Mouse (Mus musculus): Measurements from ENCODE around the gene Flrt1.
A peak's percentile ranks its signal among the peaks of the same experiment; 100 is the strongest.
"Not testable (repeated sequence)": the region's sequence is repeated elsewhere in the genome, so short reads cannot be mapped to it uniquely, and the experiment has no call there.

Gene Flrt1

DNA sequence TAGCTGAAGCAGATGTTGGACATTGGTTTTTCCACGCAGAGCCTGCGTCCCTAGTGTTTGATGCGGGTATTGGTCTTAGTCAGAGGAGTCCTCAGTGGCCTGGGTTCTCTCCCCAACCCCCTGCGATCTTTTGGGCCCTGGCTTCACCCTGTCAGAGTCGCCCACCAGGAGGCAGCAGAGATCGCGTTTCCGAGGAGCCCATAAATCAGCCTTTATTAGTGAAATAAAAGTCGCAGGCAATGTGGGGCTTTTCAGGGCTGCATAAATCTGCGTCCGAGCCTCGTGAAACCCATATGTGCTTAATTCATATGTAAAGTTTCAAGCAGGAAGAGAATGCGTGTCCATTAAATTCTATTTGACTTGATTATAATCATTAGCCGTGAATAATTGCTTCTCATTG lies 37.4 kb downstream of the Flrt1 start:
- peak; percentile 94 for DNase-seq (ENCODE audit: low spot score)

DNA sequence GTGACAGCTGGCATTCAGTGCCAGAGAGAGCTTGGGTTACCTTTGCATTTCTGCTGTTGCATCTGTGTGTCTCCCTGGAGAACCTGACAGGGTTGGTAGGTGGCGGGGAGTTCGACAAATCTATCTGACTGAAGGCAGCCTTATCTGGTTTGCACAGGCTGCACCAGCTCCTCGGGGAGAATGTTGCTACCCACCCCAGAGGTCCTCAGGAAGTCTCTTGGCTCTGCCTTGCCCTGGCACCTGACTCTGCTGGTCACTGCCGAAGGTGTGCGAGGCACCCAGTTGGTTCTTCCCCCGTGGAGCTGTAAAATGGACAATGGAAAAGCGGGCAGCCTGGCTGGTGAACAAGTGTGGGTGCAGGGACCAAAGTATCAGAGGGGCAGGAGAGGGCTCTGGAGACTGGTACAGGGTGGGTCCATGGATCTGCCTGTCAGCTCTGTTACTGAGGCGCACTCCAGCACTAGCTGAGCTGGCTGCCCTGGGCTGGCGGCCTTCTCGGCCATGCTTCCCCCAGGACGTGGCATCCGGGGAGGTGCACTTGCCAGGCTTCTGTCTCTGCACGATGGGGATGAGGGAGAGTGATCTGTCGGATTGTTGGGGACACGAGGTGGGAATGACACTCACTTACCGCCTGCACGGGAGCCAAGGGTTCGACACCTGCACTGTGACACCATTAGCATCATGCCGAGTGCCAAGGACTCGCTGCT lies 38.0 kb downstream of the Flrt1 start:
- no peak for DNase-seq (ENCODE audit: low spot score)

DNA sequence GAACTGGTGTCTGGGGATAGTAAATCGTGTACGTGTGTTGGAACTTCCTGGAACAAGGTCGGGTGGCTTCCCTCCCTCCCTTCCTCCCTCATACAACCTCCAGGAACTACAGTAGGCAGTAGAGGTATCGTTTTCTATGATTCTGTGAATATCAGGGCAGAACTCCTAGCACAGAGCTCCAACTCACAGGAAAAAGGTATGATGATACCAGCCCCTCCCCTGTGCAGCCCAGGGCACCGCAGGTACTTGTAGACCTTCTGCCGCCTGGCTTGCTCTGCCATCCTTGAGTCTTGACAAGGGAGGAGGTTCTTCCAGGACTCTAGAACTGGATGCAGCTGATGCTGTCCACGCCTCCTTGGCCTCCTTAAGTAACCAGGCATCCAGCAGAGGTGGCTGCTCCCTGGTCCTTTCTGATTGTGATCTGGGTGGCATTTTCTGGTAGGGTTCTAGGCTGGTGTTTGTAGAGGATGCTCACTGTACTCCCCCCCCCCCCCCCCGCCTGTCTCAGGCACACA lies 38.6 kb downstream of the Flrt1 start:
- DNase-seq (ENCODE audit: low spot score): no peak

DNA sequence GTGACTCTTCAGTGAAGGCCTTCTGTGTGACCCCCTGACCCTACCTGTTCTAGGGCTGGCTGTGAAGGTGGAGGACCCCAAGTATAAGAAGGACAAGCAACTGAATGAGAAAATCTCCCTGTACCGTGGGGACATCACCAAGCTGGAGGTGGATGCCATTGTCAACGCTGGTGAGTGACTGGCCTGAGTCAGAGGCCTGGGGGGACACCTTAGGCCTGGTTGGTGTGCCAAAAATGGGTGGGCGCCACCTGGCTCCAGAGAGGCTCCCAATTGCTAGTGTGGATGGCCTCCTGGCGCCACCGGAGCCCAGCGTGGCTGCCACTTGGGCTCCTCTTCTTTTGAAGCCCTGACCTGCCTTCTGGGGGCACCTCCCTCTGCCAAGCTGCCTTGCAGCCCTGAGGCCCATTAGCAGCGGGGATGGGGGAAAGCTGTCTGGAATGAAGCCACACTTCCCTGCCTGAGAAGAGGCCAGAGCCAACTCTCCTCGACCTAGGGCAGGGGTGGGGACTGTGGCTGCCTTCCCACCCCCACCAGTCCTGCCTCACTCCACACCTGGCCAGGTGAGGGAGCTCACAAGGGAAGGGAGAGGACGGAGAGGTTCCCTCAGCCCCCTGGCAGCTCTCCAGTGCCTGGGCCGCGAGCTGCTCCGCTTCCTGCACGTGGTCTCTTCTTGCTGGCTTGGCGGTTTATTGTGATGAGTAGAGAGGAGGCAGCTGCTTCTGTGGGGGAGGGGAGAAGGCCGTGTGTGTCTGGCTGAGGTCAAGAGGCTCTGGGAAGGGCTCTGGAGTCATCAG lies 39.3 kb downstream of the Flrt1 start:
- DNase-seq (ENCODE audit: low spot score): peak; percentile 71

DNA sequence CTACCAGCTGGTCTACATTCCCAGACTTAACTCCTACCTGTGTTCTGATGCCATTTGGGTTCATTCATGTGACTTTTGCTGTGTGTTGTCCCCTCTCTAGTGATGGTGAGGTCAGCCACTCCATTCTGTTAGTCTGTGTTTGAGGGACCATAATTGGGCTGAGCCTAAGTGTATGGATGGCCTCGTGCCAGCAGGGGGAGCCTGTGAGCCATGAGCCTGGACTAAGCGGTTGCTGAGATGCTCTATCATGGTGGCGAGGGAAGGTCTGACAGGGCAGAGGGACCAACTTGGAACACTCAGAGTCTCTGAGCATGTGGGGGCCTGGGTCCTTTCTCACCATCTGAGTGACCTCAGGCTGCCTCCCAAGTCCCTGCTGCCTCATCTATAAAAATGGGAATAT lies 41.0 kb downstream of the Flrt1 start:
- peak; percentile 93 for DNase-seq (ENCODE audit: low spot score)

DNA sequence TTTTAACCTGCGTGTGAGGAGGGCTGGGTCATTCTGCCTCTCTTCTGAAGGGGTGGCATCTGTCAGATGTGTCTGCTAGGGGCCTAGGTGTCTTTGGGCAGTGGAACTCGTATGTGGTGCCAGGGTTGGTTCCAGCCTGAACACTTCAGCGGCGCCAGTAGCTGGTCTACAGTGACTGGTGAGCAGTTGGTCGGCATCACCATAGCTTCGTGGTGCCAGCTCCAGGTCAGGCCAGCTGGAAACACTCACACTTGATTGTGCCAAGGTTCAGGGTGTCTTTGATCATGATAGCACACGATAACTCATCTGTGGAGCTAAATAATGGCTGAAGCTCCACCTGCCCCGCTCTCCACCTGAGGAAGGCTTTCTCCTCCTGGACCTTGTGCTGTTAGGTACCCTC lies 42.6 kb downstream of the Flrt1 start:
- no peak for DNase-seq (ENCODE audit: low spot score)

DNA sequence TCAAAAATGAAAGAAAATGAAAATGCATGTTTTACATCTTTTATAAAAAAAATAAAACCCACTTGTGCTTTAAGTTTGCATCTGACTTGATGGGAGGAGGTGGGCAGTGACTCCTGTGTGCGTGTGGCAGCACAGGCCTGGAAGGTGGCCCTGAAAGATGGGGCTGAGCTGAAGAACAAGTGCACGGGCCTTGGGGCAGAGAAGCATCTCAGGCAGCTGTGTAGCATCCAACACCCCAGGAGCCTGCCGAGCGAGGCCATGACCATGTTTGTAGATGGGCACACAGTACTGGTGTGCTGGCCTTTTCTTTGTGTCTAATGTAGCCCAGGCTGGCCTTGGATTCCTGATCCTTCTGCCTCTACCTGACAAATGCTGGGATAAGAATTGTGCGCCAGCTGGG lies 43.4 kb downstream of the Flrt1 start:
- DNase-seq (ENCODE audit: low spot score): no peak

DNA sequence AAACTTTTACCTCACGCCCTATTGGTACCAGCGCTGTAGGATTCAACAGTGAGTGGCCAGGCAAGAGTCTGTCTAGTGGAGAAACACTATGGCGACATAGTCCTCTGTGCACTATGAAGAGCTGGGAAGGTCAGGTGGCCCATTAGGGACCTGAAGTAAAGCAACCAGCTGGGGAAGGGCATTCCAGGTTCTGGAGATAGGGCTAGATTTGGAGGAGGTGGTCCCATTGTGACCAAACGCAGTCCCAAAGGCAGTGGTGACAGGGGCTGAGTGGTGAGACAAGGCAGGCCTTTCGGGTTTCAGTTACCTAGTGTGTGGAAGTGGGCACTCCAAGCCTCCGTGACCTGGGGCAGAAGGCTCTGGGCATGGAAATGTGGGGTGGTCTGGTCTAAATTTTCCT lies 47.0 kb downstream of the Flrt1 start:
- no peak for DNase-seq (ENCODE audit: low spot score)

DNA sequence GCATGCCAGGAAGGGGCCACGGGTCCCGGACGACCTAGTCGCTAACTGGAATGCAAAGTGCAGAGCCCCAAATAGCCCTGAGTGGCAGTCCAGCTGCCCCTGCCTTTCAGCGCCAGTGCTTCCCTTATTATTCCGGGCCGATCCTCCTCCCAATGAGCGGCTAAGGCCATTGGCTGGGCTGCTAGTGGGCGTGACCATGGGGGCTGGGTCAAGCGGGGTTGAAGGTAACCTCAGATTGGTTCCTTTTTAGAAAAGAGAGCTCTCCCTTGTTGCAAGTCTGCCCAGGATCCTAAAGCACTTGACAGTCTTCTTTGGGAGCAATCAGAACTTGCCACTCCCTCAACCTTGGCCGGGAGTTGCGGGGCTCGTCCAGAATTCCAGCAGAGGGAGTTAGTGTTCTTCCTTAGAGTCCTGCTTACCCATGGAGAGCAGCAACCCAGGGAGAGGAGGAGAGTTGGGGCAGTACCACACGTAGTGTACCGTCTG lies 47.8 kb downstream of the Flrt1 start:
- peak; percentile 89 for DNase-seq (ENCODE audit: low spot score)

DNA sequence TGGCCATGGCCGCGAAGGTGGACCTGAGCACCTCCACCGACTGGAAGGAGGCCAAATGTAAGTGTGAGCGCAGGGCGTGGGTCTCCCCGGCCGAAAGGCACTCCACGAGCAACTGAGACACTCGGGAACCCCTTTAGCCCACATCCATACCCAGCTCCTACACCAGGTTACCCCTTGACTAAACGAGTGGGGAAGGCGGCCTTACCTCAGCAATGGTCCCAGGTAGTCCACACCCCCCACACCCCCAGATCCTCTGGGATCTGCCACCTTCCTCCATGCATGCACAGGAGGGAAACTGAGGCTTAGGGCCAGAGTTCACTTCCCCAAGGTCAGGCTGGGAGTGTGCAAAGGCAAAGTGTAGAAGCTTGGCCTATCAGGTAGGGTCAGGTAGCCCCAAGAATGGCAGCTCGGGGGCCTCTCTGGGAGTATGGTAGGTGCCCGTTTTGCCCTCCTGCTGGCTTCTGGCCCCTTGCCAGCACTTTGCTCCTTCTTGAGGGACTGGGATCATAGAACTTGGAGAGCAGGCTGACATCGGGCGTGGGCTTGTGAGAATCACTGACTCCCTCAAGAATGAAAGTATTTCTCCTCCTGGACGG lies 48.3 kb downstream of the Flrt1 start:
- peak; percentile 84 for DNase-seq (ENCODE audit: low spot score)

DNA sequence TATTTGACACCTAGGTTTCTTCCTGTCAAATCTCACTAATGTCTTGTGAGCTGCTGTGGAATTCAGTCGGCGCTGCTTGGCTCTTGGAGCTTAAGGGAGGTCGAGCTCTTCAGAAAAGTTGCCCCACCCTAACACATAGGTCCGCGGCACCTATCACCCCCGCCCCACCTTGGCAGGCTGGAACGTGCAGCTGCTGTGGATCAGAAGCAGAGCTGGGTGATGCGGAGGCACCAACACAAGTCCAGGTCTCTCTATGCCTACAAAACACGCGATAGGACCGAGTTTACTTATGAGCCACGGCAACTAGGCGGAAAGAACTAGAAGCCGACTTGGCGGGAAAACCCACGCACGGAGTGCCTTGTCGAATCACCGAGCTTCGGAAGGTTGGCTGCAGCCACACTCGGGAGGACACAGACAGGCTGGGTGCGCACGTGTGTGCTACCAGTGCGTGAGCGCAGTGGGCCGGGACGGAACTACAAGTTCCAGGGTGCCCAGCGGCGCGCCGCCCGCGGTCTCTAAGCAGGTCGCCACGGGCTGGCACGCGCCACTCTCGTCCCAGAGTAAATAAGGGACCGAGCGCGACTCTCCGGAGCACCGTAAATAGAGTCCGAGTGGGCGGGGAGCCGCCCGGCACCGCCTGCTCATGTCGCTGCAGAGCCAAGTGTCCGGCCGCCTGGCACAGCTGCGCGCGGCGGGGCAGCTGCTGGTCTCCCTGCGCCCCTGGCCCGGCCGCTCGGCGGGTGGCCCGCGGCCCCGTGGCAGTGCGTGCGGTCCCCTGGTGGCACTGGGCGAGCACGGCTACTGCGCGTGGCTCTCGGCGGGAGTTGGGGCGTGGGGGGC lies 49.1 kb downstream of the Flrt1 start, which contains the start of gene Macrod1:
Macrod1 (plus strand) TSS at position 563 of the 840 bp plus-strand sequence.
- peak; percentile 81 for DNase-seq (ENCODE audit: low spot score)

DNA sequence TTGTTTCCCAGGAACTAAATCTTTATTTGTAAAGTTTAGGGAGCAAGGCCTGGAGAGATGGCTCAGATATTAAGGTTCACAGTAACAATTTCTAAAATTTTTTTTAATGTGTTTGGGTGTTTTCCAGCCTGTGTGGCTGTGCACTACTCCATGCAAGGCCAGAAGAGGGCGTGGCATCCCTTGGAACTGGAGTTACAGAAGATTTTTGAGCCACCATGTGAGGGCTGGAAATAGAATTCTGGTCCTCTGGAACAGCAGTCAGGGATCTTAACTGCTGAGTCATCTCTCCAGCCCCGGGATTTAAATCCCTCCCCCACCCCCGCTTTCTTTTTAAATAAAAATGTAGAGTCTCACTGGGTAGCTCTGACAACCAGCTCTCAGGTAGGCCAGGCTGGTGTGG lies 50.4 kb downstream of the Flrt1 start:
- DNase-seq (ENCODE audit: low spot score): no peak

DNA sequence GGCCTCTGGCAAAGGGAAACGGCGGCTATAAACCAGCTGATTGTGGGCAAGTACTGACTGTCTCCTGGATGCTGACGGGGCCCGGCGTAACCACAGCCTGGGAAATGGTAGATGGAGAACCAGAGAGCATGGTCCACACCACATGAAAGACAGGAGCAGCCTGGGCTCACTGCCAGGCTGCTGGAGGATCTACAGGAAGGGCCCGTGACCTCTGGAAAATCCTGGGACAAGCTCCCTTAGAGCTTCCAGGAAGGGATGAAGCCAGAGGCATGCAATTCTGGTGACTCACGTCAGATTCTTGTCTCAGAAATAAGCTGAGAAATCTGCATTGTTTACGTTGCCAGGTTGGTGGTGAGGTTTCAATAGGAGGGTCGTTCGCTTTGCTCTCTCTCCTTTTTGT lies 50.8 kb downstream of the Flrt1 start:
- DNase-seq (ENCODE audit: low spot score): no peak

DNA sequence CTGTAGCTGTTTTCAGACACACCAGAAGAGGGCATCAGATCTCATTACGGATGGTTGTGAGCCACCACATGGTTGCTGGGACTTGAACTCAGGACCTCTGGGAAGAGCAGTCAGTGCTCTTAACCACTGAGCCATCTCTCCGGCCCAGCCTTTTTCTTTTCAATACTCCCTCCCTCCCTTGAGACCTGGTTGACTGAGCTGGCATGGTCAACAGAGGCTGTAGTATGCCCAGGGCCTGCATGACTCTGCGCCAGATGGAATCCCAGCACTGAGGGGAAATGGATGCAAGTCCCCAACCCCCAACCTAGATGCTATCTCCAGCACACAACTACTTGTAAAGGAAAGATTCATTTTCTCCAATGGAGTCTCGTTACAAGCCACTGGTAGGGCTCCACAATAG lies 52.1 kb downstream of the Flrt1 start:
- not testable (repeated sequence) for DNase-seq (ENCODE audit: low spot score)

DNA sequence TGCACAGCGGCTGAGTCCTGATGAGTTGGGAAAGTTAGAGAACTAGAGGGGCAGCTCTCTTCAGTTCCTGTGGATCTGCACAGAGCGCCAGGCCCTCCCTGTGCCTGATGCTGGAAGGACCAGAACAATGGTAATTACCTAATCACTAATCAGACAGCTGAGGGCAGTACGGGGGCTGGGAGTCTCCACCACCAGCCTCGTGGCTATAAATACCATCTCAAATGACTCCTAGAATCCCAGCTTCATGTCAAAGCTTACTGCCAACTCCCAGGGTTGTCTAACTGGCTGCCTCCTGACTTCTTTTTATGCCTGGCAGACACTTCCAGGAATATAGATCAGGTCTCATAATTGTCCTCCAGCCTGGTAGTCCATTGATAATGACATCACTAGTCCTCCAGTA lies 60.8 kb downstream of the Flrt1 start:
- DNase-seq (ENCODE audit: low spot score): no peak

DNA sequence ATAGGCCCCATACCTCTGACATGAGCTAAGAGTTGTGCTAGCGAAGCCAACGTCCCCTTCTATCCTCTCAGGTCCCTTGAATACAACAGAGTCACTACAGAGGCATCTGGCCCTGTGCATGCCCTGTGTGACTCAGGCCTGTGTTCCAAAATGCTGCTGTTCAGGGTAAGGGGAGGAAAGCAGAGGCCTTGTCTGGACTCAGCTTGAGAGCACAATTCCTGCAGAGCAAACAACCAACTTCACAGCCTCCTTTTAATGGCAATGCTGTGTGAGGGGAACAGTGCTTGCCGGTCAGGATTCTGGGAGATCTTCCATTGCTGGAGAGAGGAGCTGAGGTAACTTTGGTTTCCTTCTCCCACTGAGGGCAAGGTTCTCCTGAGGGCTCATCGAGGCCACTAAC lies 61.2 kb downstream of the Flrt1 start:
- no peak for DNase-seq (ENCODE audit: low spot score)

Measured in testis, postnatal 10 days (tissue).